Mouse (Mus musculus): ENCODE data around the gene Rere. TPM values are rescaled to one million over a fixed set of nuclear protein-coding genes. Genes with fewer than 3 reads are reported as not detected.

The Rere gene
- polyA plus RNA-seq, 1 experiment from 2014 or later, result 5.9 TPM

GRCm38 (mm10) chr4:150624214-150624823 lies 342.9 kb downstream of the Rere start:
- Histone ChIP-seq H3K9ac (no peak overlapping the region), H3K9me3 (replicated peaks) (no peaks in the 10 kb centered on the region), H3K27me3 (no peaks in the 10 kb centered on the region), H3K27ac (no peak overlapping the region), H3K4me2 (no peak overlapping the region), H3K4me1 (replicated peaks) (peaks cover 21% of the 10 kb centered on the region), H3K4me3 (replicated peaks) (no peak overlapping the region), H3K36me3 (peaks cover 8% of the 10 kb centered on the region)
- ATAC-seq (ENCODE audit: low read depth) (no peak), DNase-seq (no peak)
- WGBS (ENCODE audit: insufficient replicate concordance), result 65% methylated on average over 11 of the region's 11 CpGs

DNA sequence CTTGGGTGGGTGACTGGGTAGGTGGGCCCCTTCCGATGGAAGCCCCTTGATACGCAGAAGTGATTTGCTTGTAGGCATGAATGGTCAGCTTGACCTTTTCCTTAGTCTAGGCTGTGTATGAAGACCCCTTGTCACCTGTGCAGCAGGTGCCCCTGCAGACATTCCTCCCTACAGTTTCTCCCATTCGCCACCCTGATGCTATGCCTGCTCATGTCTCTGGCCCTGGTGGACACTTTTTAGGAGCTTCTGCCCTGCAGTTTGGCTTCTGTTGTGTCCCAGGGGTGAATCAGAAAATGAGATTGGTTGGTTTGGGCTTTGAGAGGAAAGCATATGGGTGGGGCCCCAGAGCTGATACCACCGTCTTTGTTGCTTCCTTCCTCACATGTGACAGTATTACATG lies 343.5 kb downstream of the Rere start:
- no peak for DNase-seq
- Histone ChIP-seq H3K9me3 (replicated peaks) (no peaks in the 10 kb centered on the region), H3K4me3 (replicated peaks) (no peak overlapping the region), H3K4me2 (no peak overlapping the region), H3K9ac (no peak overlapping the region), H3K36me3 (peaks cover 5% of the 10 kb centered on the region), H3K27me3 (no peaks in the 10 kb centered on the region), H3K27ac (no peak overlapping the region), H3K4me1 (replicated peaks) (peaks cover 21% of the 10 kb centered on the region)
- 60% methylated on average over 4 of the region's 4 CpGs for WGBS (ENCODE audit: insufficient replicate concordance)
- ATAC-seq (ENCODE audit: low read depth), result no peak

DNA sequence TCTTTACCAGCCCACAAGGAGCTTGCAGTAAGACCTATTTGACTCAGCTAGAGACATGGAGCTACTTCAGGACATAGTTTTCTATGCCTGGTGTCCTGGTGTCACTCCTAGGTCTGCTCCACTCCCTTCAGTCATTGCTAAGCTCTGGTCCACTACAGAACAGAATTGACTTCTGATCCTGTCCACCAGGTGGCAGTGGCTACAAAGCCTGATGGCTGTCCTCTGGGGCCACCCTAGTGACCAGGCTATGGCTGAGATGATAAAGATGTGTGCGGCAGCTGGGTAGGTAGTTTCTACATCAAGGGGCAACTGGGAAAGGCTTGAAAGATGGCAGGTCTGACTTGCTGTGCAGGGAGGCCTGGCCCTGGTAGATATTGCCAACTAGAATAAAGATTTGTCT lies 344.0 kb downstream of the Rere start:
- no peak overlapping the region for H3K4me2 ChIP-seq
- 20% methylated on average over 1 of the region's 1 CpGs for WGBS (ENCODE audit: insufficient replicate concordance)
- H3K27ac ChIP-seq, result no peak overlapping the region
- H3K9ac ChIP-seq, result no peak overlapping the region
- H3K27me3 ChIP-seq, result no peaks in the 10 kb centered on the region
- H3K4me1 ChIP-seq (replicated peaks), result peaks cover 21% of the 10 kb centered on the region
- DNase-seq, result peak; percentile 56
- peaks cover 5% of the 10 kb centered on the region for H3K36me3 ChIP-seq
- peak; percentile 62 for ATAC-seq (ENCODE audit: low read depth)
- no peaks in the 10 kb centered on the region for H3K9me3 ChIP-seq (replicated peaks)
- H3K4me3 ChIP-seq (replicated peaks), result no peak overlapping the region

DNA sequence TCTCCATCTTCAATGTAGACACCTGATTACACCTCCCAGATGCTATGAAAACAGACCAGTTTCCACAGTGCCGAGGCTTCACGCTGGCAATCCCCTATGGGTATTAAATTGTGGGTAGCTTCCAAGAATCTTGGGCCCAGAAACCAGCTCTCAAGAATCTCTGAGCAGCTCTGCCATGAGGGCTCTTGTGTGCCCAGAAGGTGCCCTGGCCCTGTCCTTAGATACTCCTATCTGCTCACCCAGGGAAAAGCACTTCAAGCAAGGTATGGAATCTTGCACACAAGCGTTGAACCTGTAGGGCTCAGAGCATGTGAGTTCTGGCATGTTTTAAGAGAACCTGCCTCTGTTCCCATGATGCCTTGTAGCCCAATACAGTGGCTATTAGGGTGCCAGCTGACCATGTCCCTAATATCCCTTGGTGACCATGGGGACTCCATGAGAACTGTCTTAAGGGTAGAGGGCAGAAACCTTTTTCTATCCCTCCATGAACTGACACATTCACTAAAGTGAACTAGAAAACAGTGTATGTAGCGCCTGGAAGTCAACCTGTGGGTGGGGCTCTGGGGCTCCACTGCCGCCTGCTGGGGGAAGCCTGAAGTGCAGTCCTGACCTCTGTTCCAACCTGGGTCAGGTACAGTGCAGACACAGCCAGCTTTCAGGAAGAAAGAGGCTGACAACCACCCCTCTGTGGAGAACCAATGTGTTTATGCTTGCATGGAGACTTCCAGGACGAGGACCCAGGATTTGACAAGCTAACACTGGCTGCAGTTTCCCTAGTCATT lies 344.7 kb downstream of the Rere start:
- no peak overlapping the region for H3K4me3 ChIP-seq (replicated peaks)
- H3K9ac ChIP-seq, result no peak overlapping the region
- peaks cover 21% of the 10 kb centered on the region for H3K4me1 ChIP-seq (replicated peaks)
- WGBS (ENCODE audit: insufficient replicate concordance), result 36% methylated on average over 6 of the region's 6 CpGs
- DNase-seq (peak; percentile 55), ATAC-seq (ENCODE audit: low read depth) (no peak)
- H3K36me3 ChIP-seq, result peaks cover 5% of the 10 kb centered on the region; the same call in 1 of the 2 replicates
- no peaks in the 10 kb centered on the region for H3K9me3 ChIP-seq (replicated peaks)
- H3K4me2 ChIP-seq, result no peak overlapping the region
- H3K27me3 ChIP-seq, result no peaks in the 10 kb centered on the region
- H3K27ac ChIP-seq, result no peak overlapping the region

DNA sequence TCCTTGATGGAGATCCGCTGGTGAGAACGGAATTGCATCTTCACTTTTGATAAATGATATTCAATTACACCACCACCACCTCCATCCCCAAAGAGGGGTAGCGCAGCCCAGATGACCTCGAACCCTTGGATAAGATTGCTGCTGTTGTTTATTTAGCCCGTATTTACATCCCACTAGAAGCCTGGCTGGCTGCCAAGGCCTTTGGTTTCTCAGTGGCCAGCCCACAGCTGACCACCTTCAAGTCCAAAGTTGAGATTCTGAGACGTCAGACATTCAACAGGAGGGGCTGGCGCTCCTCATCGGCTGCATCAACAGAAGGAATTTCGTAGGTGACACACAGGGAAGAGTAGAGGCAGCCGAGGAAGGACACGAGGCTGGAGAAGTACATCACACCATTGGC lies 347.8 kb downstream of the Rere start:
- WGBS (ENCODE audit: insufficient replicate concordance), result 68% methylated on average over 11 of the region's 11 CpGs
- H3K4me1 ChIP-seq (replicated peaks), result peaks cover 21% of the 10 kb centered on the region
- ATAC-seq (ENCODE audit: low read depth) (no peak), DNase-seq (no peak)
- no peak overlapping the region for H3K4me2 ChIP-seq
- no peaks in the 10 kb centered on the region for H3K36me3 ChIP-seq
- H3K27ac ChIP-seq, result no peak overlapping the region
- H3K9ac ChIP-seq, result no peak overlapping the region
- H3K27me3 ChIP-seq, result no peaks in the 10 kb centered on the region
- no peak overlapping the region for H3K4me3 ChIP-seq (replicated peaks)
- no peaks in the 10 kb centered on the region for H3K9me3 ChIP-seq (replicated peaks)

DNA sequence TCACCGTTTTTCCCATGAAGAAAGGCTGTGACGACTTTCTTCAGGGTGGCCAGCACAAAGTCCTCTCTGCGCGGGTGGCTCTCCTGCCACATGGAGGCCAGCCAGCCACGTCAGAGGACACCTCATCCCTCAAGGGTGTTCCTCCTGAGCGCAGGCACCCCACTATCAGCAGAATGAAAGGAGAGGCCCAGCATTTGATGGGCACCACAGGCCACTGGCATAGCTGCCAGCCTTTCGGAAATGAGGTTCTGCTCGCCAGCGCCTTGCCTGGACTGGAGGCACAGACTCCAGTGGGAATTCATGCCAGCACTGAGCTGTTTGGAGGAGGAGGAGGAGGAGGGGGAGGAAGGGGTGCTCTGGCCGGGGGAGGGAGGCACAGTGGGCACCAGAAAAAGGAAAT lies 354.1 kb downstream of the Rere start:
- H3K4me1 ChIP-seq (replicated peaks), result no peaks in the 10 kb centered on the region
- DNase-seq (no peak), ATAC-seq (ENCODE audit: low read depth) (no peak)
- H3K36me3 ChIP-seq, result no peaks in the 10 kb centered on the region
- H3K27me3 ChIP-seq, result no peaks in the 10 kb centered on the region
- no peak overlapping the region for H3K9ac ChIP-seq
- WGBS (ENCODE audit: insufficient replicate concordance), result 68% methylated on average over 10 of the region's 10 CpGs
- no peak overlapping the region for H3K27ac ChIP-seq
- no peaks in the 10 kb centered on the region for H3K9me3 ChIP-seq (replicated peaks)
- H3K4me3 ChIP-seq (replicated peaks), result no peak overlapping the region
- no peak overlapping the region for H3K4me2 ChIP-seq

- Histone ChIP-seq H3K27ac (no peak overlapping the region), H3K36me3 (no peaks in the 10 kb centered on the region), H3K27me3 (no peaks in the 10 kb centered on the region), H3K9me3 (replicated peaks) (no peaks in the 10 kb centered on the region), H3K9ac (no peak overlapping the region), H3K4me3 (replicated peaks) (no peak overlapping the region), H3K4me2 (no peak overlapping the region), H3K4me1 (replicated peaks) (no peaks in the 10 kb centered on the region)
- ATAC-seq (ENCODE audit: low read depth) (no peak), DNase-seq (no peak)
- 75% methylated on average over 6 of the region's 6 CpGs for WGBS (ENCODE audit: insufficient replicate concordance)
Measured at GRCm38 (mm10) chr4:150636635-150637034, 355.2 kb downstream of the Rere start.

- WGBS (ENCODE audit: insufficient replicate concordance), result 77% methylated on average over 9 of the region's 9 CpGs
- ATAC-seq (ENCODE audit: low read depth) (no peak), DNase-seq (no peak)
- peaks cover 13% of the 10 kb centered on the region for H3K4me1 ChIP-seq (replicated peaks)
- H3K4me2 ChIP-seq, result no peak overlapping the region
- no peaks in the 10 kb centered on the region for H3K27me3 ChIP-seq
- H3K4me3 ChIP-seq (replicated peaks), result no peak overlapping the region
- no peak overlapping the region for H3K27ac ChIP-seq
- H3K9me3 ChIP-seq (replicated peaks), result no peaks in the 10 kb centered on the region
- H3K36me3 ChIP-seq, result no peaks in the 10 kb centered on the region
- no peak overlapping the region for H3K9ac ChIP-seq
Measured at GRCm38 (mm10) chr4:150644299-150644698, 362.9 kb downstream of the Rere start.

GRCm38 (mm10) chr4:150649327-150649726 lies 367.9 kb downstream of the Rere start:
- Histone ChIP-seq H3K4me2 (peak overlapping the region; percentile 32), H3K9ac (peak overlapping the region; percentile 10; the same call in 1 of the 2 replicates), H3K27ac (peak overlapping the region; percentile 58; the same call in 1 of the 2 replicates), H3K36me3 (no peaks in the 10 kb centered on the region), H3K9me3 (replicated peaks) (no peaks in the 10 kb centered on the region), H3K4me1 (replicated peaks) (peaks cover 40% of the 10 kb centered on the region), H3K4me3 (replicated peaks) (no peak overlapping the region), H3K27me3 (peaks cover 27% of the 10 kb centered on the region)
- ATAC-seq (ENCODE audit: low read depth), result peak; percentile 90
- WGBS (ENCODE audit: insufficient replicate concordance), result 30% methylated on average over 5 of the region's 5 CpGs
- peak; percentile 75 for DNase-seq

DNA sequence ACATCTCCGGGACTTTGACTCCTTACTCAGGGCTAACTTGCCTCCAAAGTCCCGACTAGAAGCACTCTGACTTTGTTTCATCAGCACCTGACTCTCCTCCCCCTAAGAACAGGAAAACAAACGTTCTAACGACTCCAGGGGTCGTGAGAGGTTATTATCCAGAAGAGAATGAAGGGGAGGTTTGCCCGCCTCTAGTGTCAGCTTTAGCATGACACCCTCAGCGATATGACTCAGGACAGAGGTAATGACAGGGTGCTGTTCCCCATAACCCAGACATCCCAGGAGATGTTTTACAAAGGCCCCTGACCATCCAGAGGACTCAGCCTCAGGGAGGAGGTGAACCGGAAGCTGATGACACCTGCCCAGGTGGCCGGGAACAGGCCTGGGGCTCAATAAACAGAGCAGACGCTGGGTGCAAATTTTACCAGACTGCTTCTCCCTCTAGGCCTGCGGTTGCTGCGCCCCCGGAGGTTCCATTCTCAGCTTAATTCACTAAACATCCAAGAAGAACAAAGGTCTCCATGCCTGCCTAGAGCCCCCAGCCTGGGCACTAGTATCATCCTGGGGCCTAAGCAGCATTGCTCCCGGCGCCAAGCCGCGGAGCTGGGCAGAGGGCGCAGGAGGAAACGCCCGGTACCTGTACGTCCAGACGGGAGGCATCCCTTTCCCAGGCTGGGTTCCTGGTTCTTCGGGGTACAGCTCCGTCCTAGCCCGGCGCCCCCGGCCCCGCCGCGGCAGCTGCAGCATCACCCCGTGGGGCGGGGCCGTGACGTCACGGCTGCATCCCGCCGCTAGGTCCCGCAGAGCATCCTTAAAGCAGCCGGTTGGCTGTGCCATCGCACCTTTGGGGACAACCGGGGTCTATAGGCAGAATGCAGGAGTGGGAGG lies 370.2 kb downstream of the Rere start, which contains the start of gene Slc45a1:
TSS of gene Slc45a1 (minus strand) at position 785 of the 888 bp plus-strand sequence.
- Histone ChIP-seq H3K9me3 (replicated peaks) (no peaks in the 10 kb centered on the region), H3K4me2 (0 out of 2 replicates have a peak within 1 kb of the TSS, but pooled peaks have one; percentile 28), H3K27ac (no peak within 1 kb of the TSS), H3K36me3 (no peaks in the 10 kb centered on the region), H3K4me3 (replicated peaks) (no peak within 1 kb of the TSS), H3K27me3 (peaks cover 27% of the 10 kb centered on the region), H3K4me1 (replicated peaks) (peaks cover 40% of the 10 kb centered on the region), H3K9ac (no peak within 1 kb of the TSS)
- ATAC-seq (ENCODE audit: low read depth) (no peak), DNase-seq (no peak)
- WGBS (ENCODE audit: insufficient replicate concordance), result 10% methylated on average over 41 of the region's 41 CpGs

DNA sequence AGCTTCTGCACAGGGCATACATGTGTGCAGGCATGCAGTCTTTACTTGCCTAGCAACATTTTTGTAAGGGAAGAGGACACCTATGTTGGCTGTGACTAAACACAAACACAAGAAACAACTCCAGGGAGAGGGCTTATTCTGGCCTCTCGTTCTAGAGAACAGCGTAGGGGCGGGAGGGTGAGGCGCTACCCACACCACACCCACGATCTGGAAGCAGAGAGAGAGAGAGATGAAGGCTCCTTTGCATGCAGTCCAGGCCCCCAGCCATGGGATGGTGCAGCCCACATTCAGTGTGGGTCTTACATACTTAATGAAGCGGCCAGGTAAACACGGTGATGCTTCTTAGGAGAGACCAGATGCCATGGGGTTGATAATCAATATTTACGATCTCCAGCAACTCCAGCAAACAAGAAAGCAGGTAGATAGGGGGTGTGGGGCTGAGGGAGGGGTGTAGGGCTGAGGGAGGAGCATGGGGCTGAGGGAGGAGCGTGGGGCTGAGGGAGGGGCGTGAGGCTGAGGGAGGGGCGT lies 371.7 kb downstream of the Rere start:
- 24% methylated on average over 11 of the region's 11 CpGs for WGBS (ENCODE audit: insufficient replicate concordance)
- Histone ChIP-seq H3K27ac (no peak overlapping the region), H3K36me3 (no peaks in the 10 kb centered on the region), H3K9me3 (replicated peaks) (no peaks in the 10 kb centered on the region), H3K4me3 (replicated peaks) (no peak overlapping the region), H3K4me1 (replicated peaks) (peaks cover 40% of the 10 kb centered on the region), H3K27me3 (peaks cover 27% of the 10 kb centered on the region), H3K9ac (no peak overlapping the region), H3K4me2 (no peak overlapping the region)
- DNase-seq, result no peak
- ATAC-seq (ENCODE audit: low read depth), result peak; percentile 50; the same call in 1 of the 2 replicates

Measured in liver, embryonic 13.5 days (tissue).